ENCODE assay signal across 19 mouse cellular contexts in genomic region chr10:25126035-25126434, GRCm38 (mm10).
"Had no signal": no experiment of that assay in that cellular context is flagged by ENCODE, and none has a peak within 500 bp of the region (broad histone marks: within the 10 kb centered on the region; RNA-seq: fewer than 3 reads in every experiment).

No protein-coding gene starts in this region.

- H3K4me3 ChIP-seq: kidney, embryonic 15.5 days; left cerebral cortex, adult 2 months; limb, embryonic 12.5 days; limb, embryonic 15.5 days; megakaryocyte, embryonic 14.5 days; midbrain, embryonic 10.5 days; midbrain, embryonic 13.5 days had no signal

- H3K27ac ChIP-seq: kidney, embryonic 15.5 days; left cerebral cortex, adult 2 months; limb, embryonic 12.5 days; limb, embryonic 15.5 days; liver, embryonic 14.5 days; midbrain, embryonic 10.5 days; midbrain, embryonic 13.5 days had no signal

- H3K4me1 ChIP-seq: kidney, embryonic 15.5 days; limb, embryonic 12.5 days; limb, embryonic 15.5 days; midbrain, embryonic 13.5 days had no signal

- H3K36me3 ChIP-seq: kidney, embryonic 15.5 days; limb, embryonic 12.5 days; limb, embryonic 15.5 days; midbrain, embryonic 10.5 days; midbrain, embryonic 13.5 days had no signal

- H3K9ac ChIP-seq: kidney, embryonic 15.5 days; limb, embryonic 12.5 days; limb, embryonic 15.5 days; liver, embryonic 14.5 days; liver, postnatal 0 days; midbrain, embryonic 13.5 days had no signal

- DNase-seq: kidney, adult 11 months; kidney, adult 8-10 months; kidney, postnatal 10 days; kidney, postnatal 36 days; layer of hippocampus, postnatal 36 days; liver, postnatal 0 days; lung, postnatal 4 days; thymus, adult 18-20 months; thymus, postnatal 36 days had no signal

- H3K9me3 ChIP-seq: kidney, embryonic 15.5 days; limb, embryonic 12.5 days; limb, embryonic 15.5 days; megakaryocyte, embryonic 14.5 days; midbrain, embryonic 10.5 days; midbrain, embryonic 13.5 days had no signal

- H3K4me2 ChIP-seq: kidney, embryonic 15.5 days; limb, embryonic 12.5 days; limb, embryonic 15.5 days; liver, embryonic 11.5 days; midbrain, embryonic 13.5 days had no signal

- H3K27me3 ChIP-seq: kidney, embryonic 15.5 days; limb, embryonic 12.5 days; limb, embryonic 15.5 days; megakaryocyte, embryonic 14.5 days; midbrain, embryonic 13.5 days had no signal

- ATAC-seq: liver, postnatal 0 days; midbrain, embryonic 13.5 days; midbrain, embryonic 16.5 days had no signal
